Mouse (Mus musculus) testis, postnatal 14 days (tissue): ENCODE data around the gene Hoxc12.

Experiments used
- DNase-seq: peaks from one replicate; pipeline ENCODE4 v3.0.0; 2021; ENCODE audit warnings: low spot score

Hoxc12 gene

DNA sequence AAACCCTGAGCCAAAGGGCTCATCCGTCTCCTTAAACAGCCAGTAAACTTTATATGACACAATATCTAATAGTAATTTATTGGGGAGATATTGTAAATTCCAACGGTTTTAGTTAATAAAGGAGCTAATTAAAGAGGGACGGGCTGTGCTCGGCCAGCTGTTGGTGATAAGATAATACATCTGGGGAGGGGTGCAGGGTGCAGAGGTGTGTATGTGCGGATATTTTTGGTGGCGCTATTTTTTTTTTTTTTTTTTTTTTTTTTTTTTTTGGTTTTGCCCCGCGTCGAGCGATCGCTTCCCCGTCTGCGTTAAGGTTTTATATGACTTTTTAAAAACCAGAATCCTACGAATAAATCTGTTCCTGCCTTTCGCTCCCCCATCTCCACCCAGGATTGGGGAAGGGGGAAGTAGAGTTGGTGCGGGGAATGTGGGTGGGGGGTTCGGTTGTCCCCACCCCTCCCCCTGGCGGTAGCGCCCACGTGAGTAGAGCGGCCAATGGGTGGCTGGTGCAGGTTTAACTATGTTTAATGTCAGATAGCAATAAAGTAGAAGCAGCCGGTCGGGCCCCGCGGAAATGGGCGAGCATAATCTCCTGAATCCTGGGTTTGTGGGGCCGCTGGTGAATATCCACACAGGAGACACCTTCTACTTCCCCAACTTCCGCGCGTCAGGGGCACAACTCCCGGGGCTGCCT is at the start of gene Hoxc12:
TSS of gene Hoxc12 (plus strand) at position 479 of the 694 bp plus-strand sequence.
- no peak for DNase-seq

DNA sequence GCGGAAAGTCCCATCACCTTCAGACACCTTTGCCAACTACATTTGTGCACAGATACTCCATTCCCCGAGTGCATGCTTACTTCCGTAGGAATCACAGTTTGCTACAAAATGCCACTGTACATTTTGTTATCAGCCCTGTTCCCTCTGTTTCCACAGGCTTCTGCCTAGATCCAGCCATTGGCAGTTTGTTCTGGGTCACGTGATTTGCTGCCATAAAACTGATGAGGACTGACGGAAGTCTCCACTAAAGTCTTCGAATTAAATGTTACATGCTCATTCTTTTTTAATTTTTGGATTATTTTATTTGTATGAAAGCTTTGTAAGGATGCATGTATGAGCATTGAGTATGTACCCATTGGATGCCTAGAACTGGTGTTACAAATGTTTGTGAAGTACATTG is 41.4 kb upstream of the Hoxc12 start:
- no peak for DNase-seq

DNA sequence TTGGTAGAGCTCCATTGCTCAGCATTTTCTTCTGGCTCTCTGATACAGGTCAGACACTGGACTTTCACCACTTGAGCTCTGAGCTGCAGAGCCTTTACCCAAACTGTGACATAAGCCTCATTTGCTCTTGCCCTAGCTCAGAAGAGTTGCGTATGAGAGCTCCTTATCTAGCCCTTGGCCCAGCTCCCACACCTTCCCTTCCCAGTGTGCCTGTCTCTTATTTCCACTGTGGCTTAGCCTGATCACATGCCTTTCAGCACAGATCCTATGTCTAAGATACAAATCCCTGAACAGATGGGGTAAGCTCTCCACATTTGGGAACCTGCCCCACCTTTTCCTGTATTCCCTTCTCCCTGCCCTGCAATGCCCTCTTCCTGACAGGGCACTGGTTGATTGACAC is 31.6 kb upstream of the Hoxc12 start:
- DNase-seq: no peak

DNA sequence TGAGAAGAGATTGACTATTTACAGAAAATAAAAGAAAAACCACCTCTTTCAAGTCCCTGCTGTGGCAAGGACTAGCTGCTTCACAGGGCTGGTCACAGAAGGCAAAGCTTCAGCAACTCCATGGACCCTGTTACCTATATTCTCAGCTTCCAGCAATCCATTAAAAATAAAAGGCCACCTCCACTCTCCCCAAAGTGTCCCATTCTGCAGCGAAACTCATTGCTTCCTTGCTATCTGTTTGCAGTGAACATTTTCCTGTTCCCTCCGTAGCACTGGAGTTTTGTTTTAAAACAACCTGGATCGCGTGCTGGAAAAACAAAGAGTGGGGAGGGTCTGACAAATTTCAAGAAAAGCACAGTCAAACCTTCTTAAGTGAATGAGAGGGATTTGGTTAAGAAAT is 27.0 kb upstream of the Hoxc12 start:
- DNase-seq: no peak

DNA sequence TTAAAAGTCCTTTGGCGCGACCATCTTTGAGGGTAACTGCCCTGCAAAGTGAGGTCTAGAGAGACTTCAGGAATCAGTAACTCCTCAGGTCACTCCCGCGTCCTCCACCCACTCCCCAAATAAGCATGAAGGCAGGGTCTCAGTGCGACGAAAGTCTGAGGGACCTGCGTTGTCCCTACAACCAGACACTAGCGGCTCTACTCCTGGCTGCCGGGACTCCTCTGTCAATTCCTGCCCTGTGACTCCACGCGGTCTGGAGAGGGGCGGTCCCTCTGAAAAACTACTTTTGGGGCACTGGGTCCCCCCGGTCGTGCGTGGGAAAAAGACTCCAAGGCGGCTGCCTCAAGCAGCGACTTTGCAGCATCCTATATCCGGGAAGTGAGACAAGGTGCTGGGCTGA is 26.5 kb upstream of the Hoxc12 start:
- no peak for DNase-seq

DNA sequence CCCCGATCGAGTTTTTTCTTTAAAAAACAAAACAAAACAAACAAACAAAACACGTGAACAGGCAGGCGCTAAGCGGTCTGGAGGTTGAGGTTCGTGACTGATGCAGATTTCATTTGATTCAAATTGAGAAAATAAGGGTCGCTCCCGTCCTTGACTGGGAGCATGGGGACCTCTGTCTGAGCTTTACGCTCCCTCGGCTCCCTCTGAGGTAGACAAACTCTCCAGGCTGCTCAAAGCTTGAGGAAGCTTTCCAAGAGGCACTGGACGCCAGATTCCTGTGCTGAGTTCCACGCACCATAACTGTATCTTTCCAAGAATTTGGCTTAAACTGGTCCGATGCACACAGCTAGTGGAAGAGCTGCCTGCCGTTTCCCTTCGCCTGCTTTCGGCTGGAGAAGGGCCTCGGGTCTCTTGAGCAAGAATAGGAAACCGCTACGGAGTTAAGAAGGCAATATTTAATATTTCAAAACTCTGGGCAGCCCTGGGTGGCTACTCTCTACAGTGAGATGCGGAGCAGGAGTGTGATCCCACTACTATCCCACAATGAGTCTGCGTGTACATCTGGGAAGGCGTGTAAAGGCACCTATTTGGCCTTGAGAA is 26.0 kb upstream of the Hoxc12 start:
- DNase-seq: no peak

DNA sequence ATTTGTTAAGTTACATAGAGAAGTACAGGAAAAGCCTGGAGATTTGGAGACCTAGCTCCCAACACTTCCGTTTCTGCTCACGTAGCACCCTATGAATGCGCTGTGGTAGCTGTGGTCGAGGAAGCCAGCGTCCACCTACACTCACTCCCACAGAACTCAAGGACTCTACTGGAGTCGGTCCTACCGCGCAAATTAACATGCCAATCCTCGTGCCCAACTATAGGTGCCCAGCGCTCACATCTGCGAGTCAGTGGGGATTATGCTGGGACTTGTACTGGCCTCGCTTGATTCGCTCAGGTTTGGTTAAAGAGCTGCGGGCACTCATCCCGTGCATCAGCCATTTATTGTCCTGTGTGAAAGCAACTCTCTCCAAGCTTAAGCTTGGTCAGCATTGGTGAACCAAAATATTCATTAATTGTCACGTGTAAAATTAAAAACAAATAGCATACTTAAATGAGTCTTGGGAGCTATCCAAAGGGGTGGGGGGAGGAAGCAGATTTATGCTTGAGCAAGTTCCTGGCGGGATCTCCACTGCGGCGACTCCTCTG is 23.4 kb upstream of the Hoxc12 start:
- DNase-seq: no peak

DNA sequence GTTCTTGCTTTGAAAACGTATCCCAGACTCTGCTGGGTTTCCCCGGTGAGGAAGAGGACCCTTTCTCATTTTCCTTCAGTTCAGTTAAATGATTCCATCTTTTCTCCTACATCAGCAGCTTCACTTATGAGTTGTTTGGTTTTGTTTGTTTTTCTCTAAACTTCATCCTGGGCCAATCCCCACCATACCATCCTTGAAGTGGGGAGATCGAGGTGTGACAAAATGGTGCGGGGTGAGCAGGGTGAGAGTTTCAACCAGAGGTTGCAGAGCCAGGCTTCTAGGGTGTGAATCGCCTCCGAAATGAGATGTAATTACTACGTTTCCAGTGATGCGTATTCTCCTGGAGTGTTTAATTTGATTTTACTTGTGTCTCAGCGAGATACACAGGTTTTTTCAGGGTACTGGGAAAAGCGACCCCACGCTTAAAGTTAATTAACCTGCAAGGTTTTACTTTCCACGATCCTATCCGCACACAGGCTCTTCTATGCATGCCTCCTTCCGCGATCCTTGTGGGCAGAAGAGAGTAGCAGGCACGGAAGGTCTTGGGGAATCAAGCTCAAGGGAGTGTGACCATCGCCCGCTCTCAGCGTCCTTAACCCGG is 18.5 kb upstream of the Hoxc12 start:
- DNase-seq: no peak

DNA sequence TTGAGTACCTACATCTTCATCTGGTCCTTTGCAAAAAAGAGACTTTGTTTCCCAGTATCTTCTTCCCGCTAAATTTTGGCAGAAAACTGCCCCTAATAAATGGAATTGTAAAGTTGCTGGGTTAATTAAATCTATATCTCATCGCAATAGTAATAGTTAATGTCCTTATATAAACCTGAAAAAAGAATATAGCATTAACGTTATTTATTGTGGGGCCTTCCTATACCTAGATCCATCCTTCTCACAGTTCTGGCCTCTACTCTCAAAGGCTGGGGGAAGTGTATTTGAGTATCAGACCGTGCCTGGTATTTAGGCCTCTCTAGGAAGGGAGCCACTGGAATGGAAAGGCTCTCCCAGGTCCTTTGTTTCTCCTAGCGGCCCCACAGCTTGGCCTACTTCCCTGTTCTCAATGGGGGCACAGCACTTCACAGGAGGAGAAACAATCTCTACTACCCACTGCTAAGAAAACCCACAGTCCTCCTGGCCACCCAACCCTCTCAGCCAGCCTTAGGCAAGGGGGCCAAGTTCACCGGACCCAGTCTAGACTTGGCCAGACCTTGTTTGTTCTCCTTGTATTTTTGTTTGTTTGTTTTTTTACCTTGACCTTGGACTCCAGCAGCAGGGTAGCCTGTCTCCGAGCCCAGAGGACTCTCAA is 17.8 kb upstream of the Hoxc12 start:
- no peak for DNase-seq

DNA sequence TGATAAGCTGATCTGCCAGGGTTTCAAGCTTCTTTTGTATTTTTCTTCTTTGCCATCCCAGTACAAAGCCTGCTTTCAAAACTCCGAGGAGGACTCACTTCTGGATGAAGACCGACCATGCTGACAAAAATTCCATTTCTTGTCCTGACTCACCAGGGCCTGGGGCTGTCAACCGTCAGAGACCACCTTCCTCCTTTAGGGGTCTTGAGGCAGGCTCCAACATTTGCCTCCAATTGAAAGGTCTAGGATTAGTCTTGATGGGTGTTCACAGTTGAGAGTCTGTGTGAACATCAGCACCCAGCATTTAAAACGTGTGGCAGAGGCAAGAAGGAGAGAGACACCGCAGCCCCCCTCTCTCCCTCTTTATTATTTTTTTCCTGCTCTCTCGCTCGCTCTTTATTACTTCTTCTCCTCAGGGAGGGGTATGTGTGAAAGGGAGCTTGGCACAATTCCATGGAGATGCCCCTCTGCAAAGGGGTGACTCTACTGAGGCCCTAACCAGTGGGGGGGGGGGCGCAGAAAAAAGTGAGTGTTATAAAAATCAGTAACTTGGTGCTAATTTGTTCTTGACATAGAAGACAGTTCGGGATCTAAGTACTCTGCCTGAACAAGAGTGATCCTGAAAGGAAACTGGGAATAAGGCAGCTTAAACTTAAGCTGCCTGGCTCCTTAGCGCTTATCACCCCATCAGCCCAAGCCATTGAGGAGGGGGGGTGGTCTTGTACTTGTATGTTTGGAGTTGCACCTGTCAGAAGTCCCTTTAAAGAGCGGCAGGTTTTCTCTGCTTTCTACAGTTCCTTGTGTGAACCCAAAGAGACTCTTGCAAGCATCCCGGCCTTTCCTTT is 17.0 kb upstream of the Hoxc12 start:
- DNase-seq: no peak

DNA sequence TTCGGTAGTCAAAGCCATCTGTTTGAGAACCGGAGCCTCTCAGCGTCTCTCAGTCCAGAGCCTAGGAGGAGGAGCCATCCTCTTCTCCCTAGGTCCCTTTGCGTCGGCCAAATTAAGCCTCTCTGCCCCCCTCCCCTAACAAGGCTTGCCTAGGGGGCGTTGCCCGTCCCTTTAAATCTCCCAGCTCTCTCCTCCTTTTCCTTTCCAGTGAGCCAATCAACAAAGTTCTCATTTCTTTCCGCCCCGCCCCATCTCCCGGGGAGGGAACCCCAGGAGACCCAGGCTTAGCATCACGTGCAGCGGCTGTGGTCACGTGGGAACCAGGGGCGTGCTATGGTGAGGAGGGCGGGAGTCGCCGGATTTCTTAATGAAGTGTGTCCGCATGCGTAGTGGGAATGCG is 15.9 kb upstream of the Hoxc12 start:
- peak; percentile 88 for DNase-seq

DNA sequence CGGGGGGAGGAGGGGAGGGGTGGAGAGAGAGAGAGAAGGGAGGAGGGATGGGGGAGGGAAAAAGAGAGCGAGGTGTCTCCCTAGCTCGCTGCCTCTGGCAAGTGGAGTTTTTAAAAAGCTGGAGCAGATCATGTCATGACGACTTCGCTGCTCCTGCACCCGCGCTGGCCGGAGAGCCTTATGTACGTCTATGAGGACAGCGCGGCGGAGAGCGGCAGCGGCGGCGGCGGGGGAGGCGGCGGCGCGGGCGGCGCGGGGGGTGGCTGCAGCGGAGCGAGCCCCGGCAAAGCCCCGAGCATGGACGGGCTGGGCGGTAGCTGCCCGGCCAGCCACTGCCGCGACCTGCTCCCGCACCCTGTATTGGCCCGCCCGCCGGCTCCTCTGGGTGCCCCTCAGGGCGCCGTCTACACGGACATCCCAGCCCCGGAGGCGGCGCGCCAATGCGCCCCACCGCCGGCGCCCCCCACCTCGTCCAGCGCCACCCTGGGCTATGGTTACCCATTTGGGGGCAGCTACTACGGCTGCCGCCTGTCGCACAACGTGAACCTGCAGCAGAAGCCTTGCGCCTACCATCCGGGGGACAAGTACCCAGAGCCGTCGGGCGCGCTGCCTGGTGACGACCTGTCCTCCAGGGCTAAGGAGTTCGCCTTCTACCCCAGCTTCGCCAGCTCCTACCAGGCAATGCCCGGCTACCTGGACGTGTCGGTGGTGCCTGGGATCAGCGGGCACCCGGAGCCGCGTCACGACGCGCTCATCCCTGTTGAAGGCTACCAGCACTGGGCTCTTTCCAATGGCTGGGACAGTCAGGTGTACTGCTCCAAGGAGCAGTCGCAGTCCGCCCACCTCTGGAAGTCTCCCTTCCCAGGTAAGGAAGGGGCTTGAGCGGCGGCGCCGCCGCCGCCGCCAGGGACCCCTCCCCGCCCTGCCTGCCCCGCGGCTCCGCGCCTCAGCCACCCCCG is 15.2 kb upstream of the Hoxc12 start, which contains the start of gene Hoxc13:
TSS of gene Hoxc13 (plus strand) at position 51 of the 959 bp plus-strand sequence.
- no peak for DNase-seq

DNA sequence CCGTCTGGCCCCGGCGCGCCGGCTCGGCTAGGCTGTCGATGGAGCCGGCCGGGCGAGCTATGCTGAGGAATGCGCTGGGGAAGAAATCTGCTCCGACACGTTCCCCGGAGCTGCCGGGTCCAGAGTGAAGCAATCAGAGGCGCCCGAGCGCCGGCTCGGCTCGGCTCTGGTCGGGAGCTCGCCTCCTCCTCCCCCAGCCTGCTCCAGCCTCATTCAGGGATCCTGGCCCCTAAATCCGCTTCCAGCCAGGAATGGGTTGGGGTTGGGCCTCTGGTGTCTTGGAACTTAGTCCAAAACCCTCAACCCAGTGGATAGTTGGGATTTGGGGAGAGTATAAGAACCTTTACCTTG is 14.6 kb upstream of the Hoxc12 start:
- DNase-seq: no peak

DNA sequence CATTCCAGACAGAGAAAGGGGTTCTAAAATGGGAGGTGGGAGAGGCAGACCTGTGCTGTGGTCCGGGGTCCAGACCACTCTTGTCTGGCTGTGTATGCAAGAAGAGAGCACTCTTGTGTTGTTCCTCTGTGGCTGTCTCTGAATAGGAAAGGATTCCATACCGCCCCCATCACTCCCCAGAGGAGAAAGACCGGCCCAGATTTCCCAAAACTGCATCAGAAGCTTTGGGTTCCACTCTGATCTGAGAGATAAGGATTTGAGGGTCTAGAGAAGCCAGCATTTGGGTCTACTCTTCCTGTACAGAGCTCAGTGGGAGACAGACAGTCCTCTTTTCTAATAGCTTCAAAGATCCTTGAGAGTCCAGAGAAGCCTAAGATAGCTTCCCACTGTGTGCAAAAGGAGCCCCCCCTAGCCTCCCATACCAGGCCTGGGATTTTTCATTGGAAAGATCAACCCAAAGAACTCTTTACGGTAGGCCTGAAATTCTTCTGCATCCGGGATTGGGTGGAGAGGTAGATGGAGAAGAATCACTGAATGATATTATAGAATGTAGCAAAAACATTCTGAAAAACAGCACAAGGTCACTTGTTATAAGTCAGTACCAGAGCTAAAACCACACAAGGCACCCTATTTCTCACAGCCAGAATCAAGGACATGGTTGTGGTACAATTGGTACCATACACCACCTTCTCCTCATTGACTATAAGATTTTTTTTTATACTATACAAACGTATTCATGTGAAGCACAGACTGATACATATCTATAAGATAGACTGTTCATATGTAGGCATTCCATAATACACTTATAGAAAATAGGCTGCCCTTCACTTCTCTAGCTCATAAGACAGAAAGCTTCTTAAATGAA is 13.7 kb upstream of the Hoxc12 start:
- DNase-seq: no peak

DNA sequence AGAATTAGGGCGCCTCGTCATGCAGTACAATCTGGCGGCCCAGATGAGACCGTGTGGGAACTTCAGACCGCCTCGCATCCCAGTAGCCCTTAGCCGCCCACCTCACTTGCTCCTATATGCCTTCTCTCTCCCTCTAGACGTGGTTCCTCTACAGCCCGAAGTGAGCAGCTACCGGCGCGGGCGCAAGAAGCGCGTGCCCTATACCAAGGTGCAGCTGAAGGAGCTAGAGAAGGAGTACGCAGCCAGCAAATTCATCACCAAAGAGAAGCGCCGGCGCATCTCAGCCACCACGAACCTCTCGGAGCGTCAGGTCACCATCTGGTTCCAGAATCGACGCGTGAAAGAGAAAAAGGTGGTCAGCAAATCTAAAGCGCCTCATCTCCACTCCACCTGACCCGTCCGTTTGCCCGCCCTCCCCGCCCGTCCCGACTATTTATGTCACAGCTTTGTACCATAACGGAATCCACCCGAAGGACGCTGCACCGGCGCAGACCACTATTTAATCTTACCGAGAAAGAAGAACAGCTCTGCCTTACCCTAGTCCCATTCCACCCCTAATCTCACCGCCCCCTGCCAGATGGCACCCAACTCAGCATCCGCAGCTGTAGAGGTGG is 9.4 kb upstream of the Hoxc12 start:
- no peak for DNase-seq

DNA sequence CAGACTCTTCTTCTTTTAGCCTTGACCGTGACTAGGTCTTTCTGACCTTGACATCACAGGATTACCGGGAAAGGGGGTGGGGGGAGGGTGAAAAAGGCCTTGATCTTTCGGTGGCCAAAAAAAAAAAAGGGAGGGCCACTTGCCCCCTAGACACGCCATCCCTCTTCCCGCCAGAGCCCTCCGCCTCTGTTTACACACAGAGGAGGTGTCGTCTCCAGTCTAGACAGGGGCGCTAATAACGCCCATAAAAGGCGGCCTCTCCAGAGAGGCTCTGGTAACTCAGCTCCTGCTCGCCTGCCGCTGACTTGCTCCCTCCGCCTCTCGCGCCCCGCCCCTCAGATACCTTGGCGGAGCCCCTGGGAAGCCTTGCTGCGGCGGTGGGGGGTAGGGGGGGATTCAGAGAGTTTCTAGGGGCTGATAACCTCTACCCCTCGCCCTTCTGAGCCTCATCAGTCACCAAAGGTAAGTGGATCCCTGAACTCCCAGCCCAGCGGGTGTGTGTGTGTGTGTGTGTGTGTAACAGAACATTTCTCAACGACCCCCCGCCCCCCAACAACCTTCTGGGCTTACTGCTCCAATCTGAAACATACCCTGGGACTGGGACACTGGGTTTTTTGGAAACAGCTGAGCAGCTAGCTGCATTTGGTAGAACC is 4.7 kb upstream of the Hoxc12 start:
- no peak for DNase-seq

DNA sequence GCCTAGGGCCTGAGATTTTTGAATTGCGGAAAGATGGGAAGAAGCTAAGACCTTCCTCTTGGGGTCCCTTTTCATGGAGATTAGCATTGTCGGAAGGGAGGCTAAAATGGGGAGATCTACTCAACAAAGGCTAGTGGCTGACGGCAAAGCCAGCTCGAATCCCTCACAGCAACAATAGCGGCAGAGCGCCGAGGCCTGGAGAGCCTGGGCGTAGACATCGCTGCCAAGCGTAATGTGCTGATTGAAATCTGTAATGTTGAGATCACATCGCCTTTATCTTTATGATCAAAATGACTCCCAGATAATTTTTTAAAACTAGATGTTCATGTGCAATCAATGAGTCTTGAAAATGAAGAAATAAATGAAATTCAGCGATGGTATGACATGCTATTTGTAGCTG is 2.1 kb upstream of the Hoxc12 start:
- no peak for DNase-seq

DNA sequence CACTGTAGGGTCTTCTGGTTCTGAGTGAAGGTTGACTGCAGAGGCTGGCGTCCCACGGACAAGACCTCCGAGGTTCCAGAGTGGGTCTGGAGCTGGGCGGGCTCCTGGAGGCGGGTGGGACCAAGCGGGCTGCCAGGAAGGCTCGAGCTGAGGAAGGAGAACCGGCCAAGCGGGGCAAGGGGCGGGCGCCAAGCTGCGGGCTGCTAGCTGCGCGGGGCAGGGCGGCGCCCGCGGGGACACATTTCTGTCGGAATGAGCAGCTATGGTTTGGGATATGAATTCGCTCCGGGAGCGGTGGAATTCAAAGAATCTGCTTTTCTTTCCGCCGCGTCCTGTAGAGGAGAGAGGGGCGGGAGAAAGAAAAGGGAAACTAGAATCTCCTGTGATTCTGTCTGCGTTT is 1.7 kb upstream of the Hoxc12 start:
- DNase-seq: no peak
